Mouse (Mus musculus) thymus, adult 2 months (tissue): Measurements from ENCODE around the gene Acacb. TPM values are rescaled to one million over a fixed set of nuclear protein-coding genes. Genes with fewer than 3 reads are reported as not detected.
A peak's percentile ranks its signal among the peaks of the same experiment; 100 is the strongest.

Source experiments
- DNase-seq: peaks from one replicate; pipeline ENCODE4 v3.0.0; 2021
- H3K27ac ChIP-seq: fragments of 200-500 bp; 2 replicates; pipeline ENCODE4 v1.5.1; 2012; ENCODE audit warnings: low read length, control low read depth; ENCODE audit not compliant: control insufficient read depth, insufficient read depth
- H3K27me3 ChIP-seq: fragments of 200-500 bp; 2 replicates; pipeline ENCODE4 v1.6.1; 2012; ENCODE audit warnings: mild to moderate bottlenecking, low read length, moderate library complexity, mixed read lengths; ENCODE audit not compliant: control insufficient read depth, insufficient read depth
- H3K36me3 ChIP-seq: fragments of 200-500 bp; 2 replicates; pipeline ENCODE4 v1.6.1; 2012; ENCODE audit warnings: mild to moderate bottlenecking, low read length, moderate library complexity; ENCODE audit not compliant: control insufficient read depth, insufficient read depth
- H3K4me1 ChIP-seq: fragments of 200-500 bp; replicated peaks from 2 replicates; pipeline ENCODE4 v1.6.1; 2012; ENCODE audit warnings: low read length; ENCODE audit not compliant: control insufficient read depth, insufficient read depth
- H3K4me3 ChIP-seq: fragments of 200-500 bp; 2 replicates; pipeline ENCODE4 v1.5.1; 2012; ENCODE audit warnings: mild to moderate bottlenecking, low read length, control low read depth, moderate library complexity; ENCODE audit not compliant: control insufficient read depth, insufficient read depth
- CTCF ChIP-seq: fragments of 200-500 bp; IDR thresholded peaks from 2 replicates; pipeline ENCODE4 v1.5.1; 2012; ENCODE audit warnings: mild to moderate bottlenecking, control low read depth, low read length, moderate library complexity, borderline replicate concordance; ENCODE audit not compliant: control insufficient read depth, poor library complexity, insufficient read depth; ENCODE audit errors: extremely low read depth
- POLR2A ChIP-seq: fragments of 200-500 bp; IDR thresholded peaks from 2 replicates; pipeline ENCODE4 v1.6.1; 2012; ENCODE audit warnings: mild to moderate bottlenecking, low read length, control low read depth, moderate library complexity; ENCODE audit not compliant: control insufficient read depth, poor library complexity, insufficient read depth; ENCODE audit errors: extremely low read depth
- whole genome bisulfite sequencing: fragments of 180-500 bp; shearing (Covaris S2); methylation state at CpG from one replicate; pipeline ENCODE4 v1.1.7; 2018; 5-methylcytosine and 5-hydroxymethylcytosine counted together
- polyA plus RNA-seq: library from polyadenylated mRNA; depleted of rRNA; stranded (reverse); fragments of >200 nt; gene quantifications from 2 replicates; pipeline ENCODE4 v1.2.3, GENCODE M21; 2012; rRNA removed

Acacb gene
- 20.1 and 24.4 TPM in 2 replicates for polyA plus RNA-seq

DNA sequence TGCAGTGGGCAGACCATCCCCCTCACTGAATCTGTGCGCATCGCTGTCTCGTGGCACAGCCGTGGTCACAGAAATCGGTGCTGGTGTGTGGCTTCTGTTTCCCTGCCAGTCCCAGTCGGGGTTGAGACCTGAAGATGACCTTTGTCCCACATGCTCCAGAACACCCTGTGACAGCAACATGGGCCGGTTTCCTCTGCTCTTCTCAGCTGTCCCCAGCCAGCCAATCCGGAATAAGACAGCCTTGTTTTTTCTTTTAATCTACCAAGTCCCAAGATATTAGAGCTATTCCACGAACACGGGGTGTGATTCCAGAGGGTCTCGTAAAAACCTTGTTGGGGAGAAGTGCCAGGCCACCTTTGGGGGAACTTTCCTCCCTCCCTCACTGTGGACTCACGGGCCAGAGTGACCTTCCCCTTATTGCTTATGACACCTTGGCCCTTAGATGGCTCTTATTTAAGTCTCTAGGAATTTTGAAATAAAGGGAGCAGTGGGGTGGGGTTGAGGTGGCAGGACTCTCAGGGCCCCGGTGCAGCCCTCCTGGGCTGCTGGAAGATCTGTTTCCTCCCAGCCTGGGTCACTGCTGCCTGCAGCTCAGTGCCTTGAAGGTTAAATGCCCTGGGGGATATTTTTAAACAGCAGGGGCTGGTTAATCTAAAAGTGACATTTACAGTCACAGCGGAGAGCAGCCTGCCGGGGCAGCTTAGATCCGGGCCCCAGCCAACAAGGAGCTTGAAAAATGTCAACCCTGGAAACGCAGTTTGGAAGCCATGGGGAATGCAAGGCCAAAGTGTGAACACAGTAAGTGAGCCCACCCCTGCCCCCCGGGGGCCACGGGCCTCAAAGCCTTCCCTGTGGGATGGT lies at the start of gene Acacb:
Gene Acacb (plus strand): TSS at position 508 of the 861 bp plus-strand sequence.
- H3K36me3 ChIP-seq = no peaks in the 10 kb centered on the region
- TF ChIP-seq CTCF (no peak), POLR2A (no peak)
- no peak within 1 kb of the TSS for H3K4me3 ChIP-seq
- no peak for DNase-seq
- H3K27ac ChIP-seq = no peak within 1 kb of the TSS
- no peaks in the 10 kb centered on the region for H3K27me3 ChIP-seq
- H3K4me1 ChIP-seq = no peaks in the 10 kb centered on the region
- WGBS = 55% methylated on average over 19 of the region's 19 CpGs

GRCm38 (mm10) chr5:114099709-114100389 lies 46.5 kb upstream of the Acacb start:
- 9% methylated on average over 37 of the region's 37 CpGs for WGBS
- DNase-seq = peak; percentile 88
- no peak overlapping the region for H3K27ac ChIP-seq

DNA sequence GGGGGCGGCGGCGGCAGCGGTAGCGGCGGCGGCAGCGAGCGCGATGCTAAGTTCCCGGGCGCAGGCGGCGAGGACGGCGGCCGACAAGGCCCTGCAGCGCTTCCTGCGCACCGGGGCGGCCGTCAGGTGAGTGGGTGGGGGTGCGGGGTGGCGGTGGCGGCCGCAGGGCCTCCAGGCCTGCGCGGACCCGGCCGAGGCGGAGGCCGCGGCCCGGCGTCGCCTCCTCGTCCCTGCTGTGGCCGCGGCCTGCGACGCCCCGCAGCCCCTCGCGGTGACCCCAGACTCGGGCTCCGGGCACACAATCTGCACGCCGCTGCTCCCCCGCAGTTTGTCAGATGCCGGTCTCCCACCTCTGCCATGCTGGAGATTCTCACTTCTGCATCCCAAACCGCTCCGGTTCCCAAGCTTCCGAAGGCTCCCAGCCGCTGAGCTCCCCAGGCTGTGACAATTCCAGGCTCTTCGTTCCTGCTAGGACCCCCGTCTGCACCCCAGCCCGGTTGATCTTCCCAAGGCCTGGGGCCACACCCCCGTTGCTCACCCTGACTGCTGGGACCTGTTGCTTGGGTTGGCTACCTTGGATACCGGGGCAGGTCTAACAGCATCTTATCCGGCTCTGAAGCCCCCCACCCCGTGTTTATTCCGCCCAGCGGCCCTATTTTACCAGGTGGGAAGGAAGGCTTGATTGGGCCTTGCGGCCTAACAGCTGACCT lies 45.8 kb upstream of the Acacb start:
- 6% methylated on average over 60 of the region's 64 CpGs for WGBS
- TF ChIP-seq CTCF = no peak
- no peak for TF ChIP-seq POLR2A
- no peak for DNase-seq
- Histone ChIP-seq H3K27me3 (no peaks in the 10 kb centered on the region), H3K27ac (no peak overlapping the region), H3K4me1 (peaks cover 10% of the 10 kb centered on the region), H3K36me3 (no peaks in the 10 kb centered on the region), H3K4me3 (peak overlapping the region; percentile 57)

More at GRCm38 (mm10) chr5:114099709-114100389, 46.5 kb upstream of the Acacb start:
- TF ChIP-seq CTCF = no peak
- TF ChIP-seq POLR2A = no peak
- H3K36me3 ChIP-seq = no peaks in the 10 kb centered on the region
- no peaks in the 10 kb centered on the region for H3K27me3 ChIP-seq
- H3K4me3 ChIP-seq = peak overlapping the region; percentile 57
- H3K4me1 ChIP-seq = peaks cover 10% of the 10 kb centered on the region

DNA sequence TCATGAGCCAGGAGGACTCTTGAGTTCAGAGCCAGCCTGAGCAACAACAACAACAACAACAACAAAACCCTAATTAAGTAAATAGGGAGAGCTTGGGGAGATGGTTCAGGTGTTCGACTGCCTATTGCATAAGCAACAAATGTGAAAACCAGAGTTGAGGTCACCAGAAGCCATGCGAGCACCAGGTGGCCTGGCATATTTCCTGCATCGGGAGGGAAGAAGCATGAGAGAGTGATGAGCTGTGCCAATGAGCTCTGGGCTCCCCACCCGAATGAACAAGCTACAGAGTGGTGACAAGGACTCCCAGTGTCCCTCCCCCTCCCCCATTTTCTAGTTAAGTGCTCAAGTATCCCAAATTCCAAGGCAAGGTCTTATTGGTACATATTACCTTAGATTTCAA lies 44.5 kb upstream of the Acacb start:
- Histone ChIP-seq H3K27me3 (no peaks in the 10 kb centered on the region), H3K4me1 (peaks cover 10% of the 10 kb centered on the region), H3K4me3 (no peak overlapping the region), H3K36me3 (no peaks in the 10 kb centered on the region), H3K27ac (no peak overlapping the region)
- WGBS = 83% methylated on average over 4 of the region's 4 CpGs
- DNase-seq = no peak
- TF ChIP-seq POLR2A (no peak), CTCF (no peak)

DNA sequence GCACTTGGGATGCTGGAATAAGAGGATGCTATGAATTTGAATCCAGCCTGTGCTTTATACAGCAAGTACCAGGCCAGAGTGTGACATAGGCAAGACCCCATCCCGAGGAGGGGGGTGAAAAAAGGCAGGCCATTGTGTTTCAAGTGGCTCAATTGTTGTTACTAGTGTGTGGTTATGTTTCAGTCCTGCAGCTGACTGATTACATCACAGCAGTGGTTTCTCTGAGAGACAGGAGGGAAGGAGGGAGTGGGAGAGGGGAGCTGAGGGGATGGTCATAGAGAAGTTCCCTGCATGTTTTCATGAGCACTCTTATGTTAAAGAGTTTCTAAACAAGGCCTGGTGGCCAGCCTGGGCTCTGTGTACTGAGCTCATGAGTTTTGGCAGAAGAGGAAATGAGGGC lies 43.5 kb upstream of the Acacb start:
- no peaks in the 10 kb centered on the region for H3K36me3 ChIP-seq
- H3K27me3 ChIP-seq = no peaks in the 10 kb centered on the region
- no peak overlapping the region for H3K27ac ChIP-seq
- TF ChIP-seq POLR2A (no peak), CTCF (no peak)
- no peak for DNase-seq
- H3K4me3 ChIP-seq = no peak overlapping the region
- 52% methylated on average over 1 of the region's 1 CpGs for WGBS
- H3K4me1 ChIP-seq = peaks cover 10% of the 10 kb centered on the region

- H3K4me1 ChIP-seq = no peaks in the 10 kb centered on the region
- no peak overlapping the region for H3K27ac ChIP-seq
- TF ChIP-seq CTCF = no peak
- TF ChIP-seq POLR2A = no peak
- no peaks in the 10 kb centered on the region for H3K27me3 ChIP-seq
- no peak for DNase-seq
- peaks cover 14% of the 10 kb centered on the region; the same call in 1 of the 2 replicates for H3K36me3 ChIP-seq
- H3K4me3 ChIP-seq = no peak overlapping the region
- WGBS = 93% methylated on average over 16 of the region's 16 CpGs
Measured at GRCm38 (mm10) chr5:114106391-114106935, 39.9 kb upstream of the Acacb start.
